Mouse (Mus musculus): ENCODE measurements at regions not wholly inside any gene's neighbourhood (a gene's known extent, or its start where the extent isn't known, plus 50 kb on each side); places are given as distances from the start of the nearest gene placed in this dataset.

- TF ChIP-seq EP300 (IDR thresholded peaks at IDR 0.05; ENCODE audit: low read depth) (peak; percentile 76; the same call in 1 of the 2 replicates), CTCF (IDR thresholded peaks at IDR 0.05; ENCODE audit: low read depth) (no peak)
These were observed 88.6 kb downstream of the Sik1 start for GRCm38 (mm10) chr17:31766779-31767697.

All from heart, postnatal 0 days (tissue).